In genomic region chr15:99708176-99708575, GRCm38 (mm10) we compare ENCODE assay signal across 14 mouse cellular contexts. TPM values are rescaled to one million over a fixed set of nuclear protein-coding genes. Genes with fewer than 3 reads are reported as not detected.
"Had no signal": no experiment of that assay in that cellular context is flagged by ENCODE, and none has a peak within 500 bp of the region (broad histone marks: within the 10 kb centered on the region; RNA-seq: fewer than 3 reads in every experiment).

No protein-coding gene starts in this region.

- DNase-seq: gastrocnemius, adult 2 months; gastrocnemius, postnatal 10 days; gastrocnemius, postnatal 25 days; heart, adult 18-20 months; heart, postnatal 10 days; heart, postnatal 4 days; kidney, adult 18-20 months; kidney, adult 8-10 months; kidney, postnatal 10 days; kidney, postnatal 25 days; kidney, postnatal 4 days; left cerebral cortex, postnatal 4 days had no signal

RNA-seq across cellular contexts. Expression of gene Gm17349, which starts 2.9 kb away (rescaled TPM):
- total RNA-seq: granulocyte monocyte progenitor cell, adult 5-6 weeks; left cerebral cortex, postnatal 4 days; liver, adult 2 months had no signal

RNA-seq across cellular contexts. Expression of gene Asic1, which starts 38.0 kb away (rescaled TPM):
- total RNA-seq: granulocyte monocyte progenitor cell, adult 5-6 weeks; liver, adult 2 months had no signal
